Mouse (Mus musculus): ENCODE measurements around the gene Kdelr1. TPM values are rescaled to one million over a fixed set of nuclear protein-coding genes. Genes with fewer than 3 reads are reported as not detected.

Gene Kdelr1
- polyA plus RNA-seq (2012): 264 and 383 TPM in 2 replicates

GRCm38 (mm10) chr7:45872624-45873023, at the start of gene Kdelr1:
Kdelr1 (plus strand) TSS chr7:45872772.

GRCm38 (mm10) chr7:45824598-45824997, 48.0 kb upstream of the Kdelr1 start, which contains the start of gene Kcnj14:
Kcnj14 (minus strand) TSS chr7:45824782.

GRCm38 (mm10) chr7:45830427-45831127, 42.0 kb upstream of the Kdelr1 start, which contains the start of gene Grwd1:
Grwd1 (minus strand) TSS chr7:45830944.

GRCm38 (mm10) chr7:45878278-45878677, 5.7 kb downstream of the Kdelr1 start, which contains the start of gene Grin2d:
Grin2d (minus strand) TSS chr7:45878378.

GRCm38 (mm10) chr7:45896517-45897257, 24.1 kb downstream of the Kdelr1 start, which contains the start of the genes Syngr4 and Tmem143:
Syngr4 (minus strand) TSS chr7:45896714.
Tmem143 (plus strand) TSS chr7:45896941.

GRCm38 (mm10) chr7:45921242-45921621, 48.7 kb downstream of the Kdelr1 start, which contains the start of gene Emp3:
Emp3 (minus strand) TSS chr7:45921404.

GRCm38 (mm10) chr7:45923762-45924428, 51.3 kb downstream of the Kdelr1 start, which contains the start of gene Ccdc114:
Ccdc114 (plus strand) TSS chr7:45924072.

Other genes starting within 250 kb of the Kdelr1 start
- 0.60 and 0.75 TPM in 2 replicates for gene Rasip1, start 245.3 kb upstream of the Kdelr1 start, polyA plus RNA-seq (2012)
- gene Mamstr, start 232.8 kb upstream of the Kdelr1 start, polyA plus RNA-seq (2012): 0.30 TPM in 1 of 2 replicates, not detected in the other
- gene Fut2, start 206.4 kb upstream of the Kdelr1 start, polyA plus RNA-seq (2012): 0.10 TPM in 1 of 2 replicates, not detected in the other
- gene Ntn5, start 188.8 kb upstream of the Kdelr1 start, polyA plus RNA-seq (2012): 0.04 TPM in 1 of 2 replicates, not detected in the other
- gene Sec1, start 178.4 kb upstream of the Kdelr1 start, polyA plus RNA-seq (2012): 0.04 TPM in 1 of 2 replicates, not detected in the other
- 0.31 TPM in 1 of 2 replicates, not detected in the other for gene Car11, start 172.9 kb upstream of the Kdelr1 start, polyA plus RNA-seq (2012)
- 13.7 and 15.4 TPM in 2 replicates for gene Dbp, start 167.7 kb upstream of the Kdelr1 start, polyA plus RNA-seq (2012)
- gene Rpl18, start 157.3 kb upstream of the Kdelr1 start, polyA plus RNA-seq (2012): 13,154 and 13,434 TPM in 2 replicates
- 95.0 and 123 TPM in 2 replicates for gene Sphk2, start 154.8 kb upstream of the Kdelr1 start, polyA plus RNA-seq (2012)
- gene Fam83e, start 151.6 kb upstream of the Kdelr1 start, polyA plus RNA-seq (2012): 1.4 and 2.6 TPM in 2 replicates
- gene Spaca4, start 147.0 kb upstream of the Kdelr1 start, polyA plus RNA-seq (2012): not detected in 2 replicates
- gene Lmtk3, start 89.0 kb upstream of the Kdelr1 start, polyA plus RNA-seq (2012): 0.56 and 0.70 TPM in 2 replicates
- 1.0 and 2.5 TPM in 2 replicates for gene Sult2b1, start 88.1 kb upstream of the Kdelr1 start, polyA plus RNA-seq (2012)
- 173 and 197 TPM in 2 replicates for gene Cyth2, start 58.2 kb upstream of the Kdelr1 start, polyA plus RNA-seq (2012)
- 0.39 and 0.61 TPM in 2 replicates for gene Kcnj14, start 48.0 kb upstream of the Kdelr1 start, polyA plus RNA-seq (2012)
- gene Grwd1, start 41.8 kb upstream of the Kdelr1 start, polyA plus RNA-seq (2012): 62.6 and 63.0 TPM in 2 replicates
- 0.50 and 0.76 TPM in 2 replicates for gene Grin2d, start 5.6 kb downstream of the Kdelr1 start, polyA plus RNA-seq (2012)
- 2.5 and 3.7 TPM in 2 replicates for gene Syngr4, start 23.9 kb downstream of the Kdelr1 start, polyA plus RNA-seq (2012)
- 44.0 and 49.4 TPM in 2 replicates for gene Tmem143, start 24.2 kb downstream of the Kdelr1 start, polyA plus RNA-seq (2012)
- 249 and 273 TPM in 2 replicates for gene Emp3, start 48.6 kb downstream of the Kdelr1 start, polyA plus RNA-seq (2012)
- 2.3 and 4.6 TPM in 2 replicates for gene Ccdc114, start 51.3 kb downstream of the Kdelr1 start, polyA plus RNA-seq (2012)
- gene Abcc6, start 157.5 kb downstream of the Kdelr1 start, polyA plus RNA-seq (2012): not detected in 2 replicates
- 67.6 and 83.8 TPM in 2 replicates for gene Nomo1, start 160.9 kb downstream of the Kdelr1 start, polyA plus RNA-seq (2012)
- gene Kcnj11, start 228.0 kb downstream of the Kdelr1 start, polyA plus RNA-seq (2012): 0.13 TPM in 1 of 2 replicates, not detected in the other

All from megakaryocyte-erythroid progenitor cell, adult 5 weeks (primary cell).